Mouse (Mus musculus): ENCODE results near the gene Gsdma2.

- TF ChIP-seq CTCF (IDR thresholded peaks at IDR 0.05; ENCODE audit: low read depth, low read length): no peak
- no peak for TF ChIP-seq POLR2A (IDR thresholded peaks at IDR 0.05; ENCODE audit: extremely low read depth, insufficient read depth, low read length)
Observed at GRCm38 (mm10) chr11:98671857-98672256, 25.3 kb downstream of the Gsdma2 start.

All from liver, adult 2 months (tissue).